8 mouse cellular contexts compared by ENCODE assay signal in genomic region chr8:83782832-83783558, GRCm38 (mm10). TPM values are rescaled to one million over a fixed set of nuclear protein-coding genes. Genes with fewer than 3 reads are reported as not detected.
A peak's percentile ranks its signal among the peaks of the same experiment; 100 is the strongest.
DNase-seq lines count a peak whose midpoint lies in the region; ATAC-seq and TF ChIP-seq lines count a peak whose summit lies in the region.

No protein-coding gene starts in this region.

- no peaks in the 10 kb centered on the region for H3K79me3 ChIP-seq in C2C12 (ENCODE audit: low read depth)

- peak overlapping the region; percentile 49 for H3K4me2 ChIP-seq in heart, embryonic 13.5 days
- H3K4me2 ChIP-seq in kidney, postnatal 0 days (ENCODE audit: low read length): peak overlapping the region; percentile 17
- no peak overlapping the region for H3K4me2 ChIP-seq in myocyte (ENCODE audit: low read depth)

- H3K9me3 ChIP-seq in heart, embryonic 13.5 days: no peaks in the 10 kb centered on the region
- H3K9me3 ChIP-seq in kidney, postnatal 0 days (replicated peaks; ENCODE audit: low read length): no peaks in the 10 kb centered on the region

- H3K79me2 ChIP-seq in C2C12 (ENCODE audit: control insufficient read depth, insufficient read depth) (no peaks in the 10 kb centered on the region), myocyte (ENCODE audit: control insufficient read depth, insufficient read depth) (no peaks in the 10 kb centered on the region)
- no peaks in the 10 kb centered on the region for H3K79me2 ChIP-seq in liver, adult 2 months (ENCODE audit: control insufficient read depth, insufficient read depth, low read length)

- WGBS in heart, embryonic 13.5 days: 16% methylated on average over 28 of the region's 28 CpGs
- WGBS in kidney, postnatal 0 days: 17% methylated on average over 28 of the region's 28 CpGs
- 20% methylated on average over 28 of the region's 28 CpGs for WGBS in liver, adult 2 months

- no peak for TF ChIP-seq POLR2A in brain, embryonic 14.5 days (IDR thresholded peaks at IDR 0.05; ENCODE audit: borderline replicate concordance, extremely low read depth, insufficient read depth, insufficient read length, poor library complexity, severe bottlenecking)
- no peak for TF ChIP-seq POLR2A in liver, adult 2 months (IDR thresholded peaks at IDR 0.05; ENCODE audit: extremely low read depth, insufficient read depth, low read length)
- TF ChIP-seq POLR2A in myocyte (IDR thresholded peaks at IDR 0.05; ENCODE audit: insufficient read length, low read depth): no peak

- peak; percentile 97 for TF ChIP-seq CTCF in C2C12 (IDR thresholded peaks at IDR 0.05; ENCODE audit: control insufficient read depth, insufficient read depth, insufficient read length)
- peak; percentile 96 for TF ChIP-seq CTCF in brain, embryonic 14.5 days (IDR thresholded peaks at IDR 0.05; ENCODE audit: borderline replicate concordance, extremely low read depth, insufficient read depth, insufficient read length)
- peak; percentile 98 for TF ChIP-seq CTCF in kidney, postnatal 0 days (IDR thresholded peaks at IDR 0.05; ENCODE audit: low read depth)
- peak; percentile 94 for TF ChIP-seq CTCF in liver, adult 2 months (IDR thresholded peaks at IDR 0.05; ENCODE audit: low read depth, low read length)

- DNase-seq in brain, embryonic 14.5 days (ENCODE audit: low read depth): peak; percentile 86
- DNase-seq in fibroblast of lung, adult 2 months (ENCODE audit: low read depth): peak; percentile 34
- DNase-seq in kidney, postnatal 0 days (ENCODE audit: low spot score): peak; percentile 75
- peak; percentile 27 for DNase-seq in liver, adult 2 months (ENCODE audit: extremely low read depth, low read depth, low spot score)
- DNase-seq in spleen, postnatal 36 days (ENCODE audit: low spot score in 2 of 2): peak; percentile 59 to 61

- H3K27me3 ChIP-seq in C2C12 (ENCODE audit: control insufficient read depth, insufficient read depth, insufficient read length) (peaks cover 3% of the 10 kb centered on the region), myocyte (ENCODE audit: control insufficient read depth, insufficient read depth, insufficient read length) (peaks cover 6% of the 10 kb centered on the region)
- H3K27me3 ChIP-seq in heart, embryonic 13.5 days (replicated peaks): peaks cover 17% of the 10 kb centered on the region; the same call in 1 of the 2 replicates
- H3K27me3 ChIP-seq in kidney, postnatal 0 days (ENCODE audit: insufficient read depth, low read length): no peaks in the 10 kb centered on the region
- no peaks in the 10 kb centered on the region for H3K27me3 ChIP-seq in liver, adult 2 months (ENCODE audit: control insufficient read depth, insufficient read depth, low read length)

- H3K4me3 ChIP-seq in C2C12 (ENCODE audit: insufficient read depth, poor library complexity, severe bottlenecking) (no peak overlapping the region), myocyte (no peak overlapping the region)
- no peak overlapping the region for H3K4me3 ChIP-seq in heart, embryonic 13.5 days
- no peak overlapping the region for H3K4me3 ChIP-seq in kidney, postnatal 0 days (replicated peaks; ENCODE audit: low read depth, low read length)
- no peak overlapping the region for H3K4me3 ChIP-seq in liver, adult 2 months (ENCODE audit: insufficient read depth, low read depth, low read length)

- no peak for ATAC-seq in heart, embryonic 13.5 days (ENCODE audit: extremely low read depth, insufficient number of reproducible peaks, low FRiP score, low TSS enrichment)
- ATAC-seq in kidney, postnatal 0 days (replicated peaks; ENCODE audit: low FRiP score, low read depth): peak; percentile 78

- H3K4me1 ChIP-seq in heart, embryonic 13.5 days: no peaks in the 10 kb centered on the region
- H3K4me1 ChIP-seq in kidney, postnatal 0 days (replicated peaks; ENCODE audit: insufficient read depth, low read length): no peaks in the 10 kb centered on the region
- no peaks in the 10 kb centered on the region for H3K4me1 ChIP-seq in liver, adult 2 months (ENCODE audit: control insufficient read depth, insufficient read depth, low read length)

- H3K36me3 ChIP-seq in C2C12 (ENCODE audit: control insufficient read depth, insufficient read depth) (no peaks in the 10 kb centered on the region), myocyte (ENCODE audit: control insufficient read depth, insufficient read depth) (no peaks in the 10 kb centered on the region)
- no peaks in the 10 kb centered on the region for H3K36me3 ChIP-seq in heart, embryonic 13.5 days
- H3K36me3 ChIP-seq in kidney, postnatal 0 days (ENCODE audit: insufficient read depth, low read length): no peaks in the 10 kb centered on the region
- no peaks in the 10 kb centered on the region for H3K36me3 ChIP-seq in liver, adult 2 months (ENCODE audit: control insufficient read depth, insufficient read depth, low read length)

- H3K27ac ChIP-seq in heart, embryonic 13.5 days (replicated peaks): no peak overlapping the region
- H3K27ac ChIP-seq in kidney, postnatal 0 days: no peak overlapping the region
- no peak overlapping the region for H3K27ac ChIP-seq in liver, adult 2 months (replicated peaks; ENCODE audit: insufficient read depth, low read depth, low read length)

- H3ac ChIP-seq in C2C12 (ENCODE audit: control insufficient read depth, insufficient read length, low read depth) (no peak overlapping the region), myocyte (ENCODE audit: control insufficient read depth, insufficient read length) (no peak overlapping the region)

- H3K9ac ChIP-seq in heart, embryonic 13.5 days: no peak overlapping the region
- H3K9ac ChIP-seq in kidney, postnatal 0 days (ENCODE audit: low read depth, low read length): no peak overlapping the region
- H3K9ac ChIP-seq in liver, adult 2 months (ENCODE audit: low read depth, low read length): no peak overlapping the region

TF ChIP-seq in C2C12, 6 proteins besides CTCF, POLR2A, EP300 and RAD21:
- no peak for TF ChIP-seq CEBPB (IDR thresholded peaks at IDR 0.05; ENCODE audit: low read depth)
- TF ChIP-seq FOSL1 (IDR thresholded peaks at IDR 0.05; ENCODE audit: insufficient read depth, low read length, poor library complexity, severe bottlenecking): no peak
- no peak for TF ChIP-seq MYOD1 (IDR thresholded peaks at IDR 0.05; ENCODE audit: control insufficient read depth, insufficient read length, low read depth)
- no peak for TF ChIP-seq MAX (IDR thresholded peaks at IDR 0.05)
- no peak for TF ChIP-seq USF1 (IDR thresholded peaks at IDR 0.05; ENCODE audit: low read depth)
- no peak for TF ChIP-seq MYOG (IDR thresholded peaks at IDR 0.05; ENCODE audit: control insufficient read depth, extremely low read depth, insufficient read length)

TF ChIP-seq in myocyte, 11 proteins besides CTCF, POLR2A, EP300 and RAD21:
- TF ChIP-seq MYOD1 (IDR thresholded peaks at IDR 0.05; ENCODE audit: control insufficient read depth in 1 of 3, insufficient read length in 2 of 3, low read depth in 2 of 3) (peak in 1 of 3 experiments; percentile 46), SRF (IDR thresholded peaks at IDR 0.05; ENCODE audit: control insufficient read depth, insufficient read length, low read depth) (no peak), MYOG (IDR thresholded peaks at IDR 0.05; ENCODE audit: control insufficient read depth in 1 of 3, insufficient read depth in 1 of 3, insufficient read length in 2 of 3, low read depth in 2 of 3) (peak in 2 of 3 experiments; percentile 56 to 57)
TF ChIP-seq in myocyte: peak in this region for 2.

RNA-seq across cellular contexts. Expression of gene Adgre5, which starts 41.9 kb away (rescaled TPM):
- polyA plus RNA-seq in C2C12 (2012; fragmentation: generic; extraction: Trizol) (114 TPM), myocyte (2012; fragmentation: generic; extraction: Trizol) (137 TPM)
- polyA plus RNA-seq in brain, embryonic 14.5 days (2012; rRNA removed): 16.0 and 21.3 TPM in 2 replicates
- 25.0 and 28.4 TPM in 2 replicates for polyA plus RNA-seq in heart, embryonic 13.5 days (2015; fragmentation: Nextera tagmentation; extraction: Ambion mirVana)
- 37.8 and 40.8 TPM in 2 replicates for polyA plus RNA-seq in kidney, postnatal 0 days (2015; fragmentation: Nextera tagmentation; extraction: Ambion mirVana)
- total RNA-seq in liver, adult 2 months (2014; rRNA removed): 20.8 and 21.2 TPM in 2 replicates
- polyA plus RNA-seq in liver, adult 2 months (2012; rRNA removed): 9.7 and 17.9 TPM in 2 replicates

Comparison
In these comparisons a context has a peak if more than half of its experiments do, and no peak if none do; other contexts are left out.
1. DNase-seq: peak in every context shown above with its lines; median percentile 86 in brain, embryonic 14.5 days; 75 in kidney, postnatal 0 days; 60 in spleen, postnatal 36 days; 34 in fibroblast of lung, adult 2 months; 27 in liver, adult 2 months.